Mouse (Mus musculus) heart, adult 9 months (tissue): ENCODE results near the gene Tra2b.
"Not testable (repeated sequence)": the region's sequence is repeated elsewhere in the genome, so short reads cannot be mapped to it uniquely, and the experiment has no call there.

Experiments
- DNase-seq, 2 experiments: peaks; one replicate each; pipeline ENCODE4 v3.0.0; 2022; ENCODE audit warnings: low spot score in 2 of 2

The Tra2b gene

GRCm38 (mm10) chr16:22265849-22266376 is at the start of gene Tra2b:
Gene Tra2b (minus strand): TSS chr16:22266005.
- DNase-seq = peak; percentile 97

- no peak for DNase-seq
These were observed 44.8 kb upstream of the Tra2b start for GRCm38 (mm10) chr16:22310649-22311048.

GRCm38 (mm10) chr16:22302606-22303005 is 36.8 kb upstream of the Tra2b start:
- DNase-seq = peak; percentile 23 to 50

GRCm38 (mm10) chr16:22301378-22301777 is 35.6 kb upstream of the Tra2b start:
- no peak for DNase-seq

- no peak for DNase-seq
These were observed 31.1 kb upstream of the Tra2b start for GRCm38 (mm10) chr16:22296901-22297300.

GRCm38 (mm10) chr16:22294812-22295211 is 29.0 kb upstream of the Tra2b start:
- not testable (repeated sequence) for DNase-seq

GRCm38 (mm10) chr16:22293600-22293999 is 27.8 kb upstream of the Tra2b start:
- DNase-seq = no peak

GRCm38 (mm10) chr16:22292394-22292793 is 26.6 kb upstream of the Tra2b start:
- no peak for DNase-seq

GRCm38 (mm10) chr16:22289643-22290042 is 23.8 kb upstream of the Tra2b start:
- no peak for DNase-seq

- DNase-seq = no peak
These were observed 21.2 kb upstream of the Tra2b start for GRCm38 (mm10) chr16:22286996-22287395.

- DNase-seq = no peak
These were observed 10.7 kb upstream of the Tra2b start for GRCm38 (mm10) chr16:22276536-22276935.

GRCm38 (mm10) chr16:22275142-22275541 is 9.3 kb upstream of the Tra2b start:
- DNase-seq = no peak

- DNase-seq = no peak
These were observed 4.7 kb upstream of the Tra2b start for GRCm38 (mm10) chr16:22270491-22270890.

- DNase-seq = peak in 1 of 2 experiments; percentile 13
These were observed 579 bp upstream of the Tra2b start for GRCm38 (mm10) chr16:22266384-22266783.

- peak; percentile 66 to 78 for DNase-seq
These were observed 600 bp downstream of the Tra2b start for GRCm38 (mm10) chr16:22264962-22265848.

- peak in 1 of 2 experiments; percentile 14 for DNase-seq
These were observed 1.4 kb downstream of the Tra2b start for GRCm38 (mm10) chr16:22264232-22264961.

GRCm38 (mm10) chr16:22263124-22263523 is 2.7 kb downstream of the Tra2b start:
- no peak for DNase-seq

- DNase-seq = no peak
These were observed 4.2 kb downstream of the Tra2b start for GRCm38 (mm10) chr16:22261563-22261962.

- no peak for DNase-seq
These were observed 5.2 kb downstream of the Tra2b start for GRCm38 (mm10) chr16:22260423-22261143.

- DNase-seq = not testable (repeated sequence)
These were observed 13.6 kb downstream of the Tra2b start for GRCm38 (mm10) chr16:22252255-22252654.

GRCm38 (mm10) chr16:22250307-22250706 is 15.5 kb downstream of the Tra2b start:
- DNase-seq = no peak

- DNase-seq = no peak
These were observed 16.1 kb downstream of the Tra2b start for GRCm38 (mm10) chr16:22249754-22250153.
